Mouse (Mus musculus): ENCODE results near the gene Zpbp.
A peak's percentile ranks its signal among the peaks of the same experiment; 100 is the strongest.

Zpbp gene

DNA sequence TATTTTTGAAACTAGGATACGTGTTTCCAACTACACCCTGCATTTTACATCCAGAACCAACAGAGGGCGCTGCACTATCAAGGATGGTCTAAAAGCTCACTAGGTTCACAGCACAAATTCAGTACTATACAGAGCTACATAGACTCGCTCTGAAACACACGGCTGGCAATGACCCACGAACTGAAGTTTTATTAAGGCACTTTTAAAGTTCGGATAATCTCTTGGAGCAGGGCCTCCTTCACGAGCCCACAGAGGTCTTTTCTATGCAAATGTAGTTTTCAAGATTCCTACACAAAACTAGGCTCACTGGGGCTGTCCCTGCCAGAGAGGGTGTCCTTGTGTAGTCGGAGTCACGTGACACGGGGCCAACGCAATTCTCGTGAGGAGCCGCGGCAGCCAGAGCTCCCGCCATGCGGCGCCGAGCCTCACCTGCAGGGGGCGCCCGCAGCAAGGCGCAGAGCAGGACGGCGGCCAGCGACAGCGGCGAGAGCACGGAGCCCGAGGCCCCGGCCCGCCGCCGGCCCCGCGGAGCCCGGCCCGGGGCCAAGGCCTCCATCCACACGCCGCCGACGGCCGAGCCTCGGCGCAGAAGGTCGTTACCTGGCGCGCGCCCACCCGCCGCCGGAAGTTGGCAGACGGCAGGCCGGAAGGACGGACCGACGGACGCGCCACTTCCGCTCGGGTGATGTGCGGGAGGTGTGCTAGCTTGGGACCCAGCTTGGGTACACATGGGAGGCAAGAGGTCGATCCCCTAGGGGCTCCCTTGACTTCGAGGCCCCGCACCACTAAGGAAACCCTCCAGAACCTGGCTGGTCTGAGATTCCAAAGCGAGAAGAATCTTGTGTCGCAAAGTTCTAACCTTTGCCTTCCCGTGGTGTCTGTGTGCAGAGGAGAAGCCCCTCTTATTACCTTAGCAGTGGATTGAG lies at the start of gene Zpbp, which contains the start of gene Spata48:
TSS of gene Zpbp (minus strand) at position 774 of the 926 bp plus-strand sequence.
TSS of gene Spata48 (plus strand) at position 460 of the 926 bp plus-strand sequence.
- peak; percentile 80 for DNase-seq

DNA sequence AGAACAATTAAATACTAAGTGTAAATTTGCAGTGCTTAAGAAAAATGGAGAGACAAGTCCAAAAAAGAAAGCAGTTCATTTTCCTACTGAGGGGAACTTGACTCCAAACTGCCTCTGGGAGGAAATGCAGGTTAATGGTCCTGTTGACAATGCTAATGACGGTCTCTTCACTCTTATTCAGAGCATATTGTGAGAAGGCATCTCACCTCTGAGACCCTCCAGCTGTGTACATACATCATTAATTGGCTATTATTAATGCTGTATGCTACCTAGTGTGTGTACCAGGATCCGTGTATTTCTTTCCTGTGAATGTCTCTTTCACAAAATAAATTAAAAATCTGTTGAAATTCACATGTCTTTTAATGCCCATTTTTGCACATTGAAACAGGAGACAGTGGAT lies 47.2 kb upstream of the Zpbp start:
- DNase-seq: no peak

DNA sequence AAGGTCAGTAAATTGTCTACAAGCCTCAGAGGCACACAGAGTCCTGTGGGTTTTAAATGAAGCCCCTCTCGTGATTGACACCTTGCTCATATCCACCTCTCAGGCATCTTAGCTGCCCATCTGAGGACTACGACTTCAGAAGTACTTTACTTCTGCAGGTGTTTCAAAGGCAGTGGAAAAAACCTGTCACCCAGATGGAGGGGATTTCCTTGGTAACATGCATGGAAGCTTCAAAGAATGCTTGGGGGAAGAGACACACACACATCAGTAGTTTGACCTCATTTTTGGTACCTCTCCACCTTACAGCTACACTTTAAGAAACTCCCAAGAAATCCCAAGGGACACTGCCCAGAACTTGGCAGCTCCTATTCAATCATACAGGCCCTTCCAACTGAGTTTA lies 44.0 kb upstream of the Zpbp start:
- DNase-seq: no peak

DNA sequence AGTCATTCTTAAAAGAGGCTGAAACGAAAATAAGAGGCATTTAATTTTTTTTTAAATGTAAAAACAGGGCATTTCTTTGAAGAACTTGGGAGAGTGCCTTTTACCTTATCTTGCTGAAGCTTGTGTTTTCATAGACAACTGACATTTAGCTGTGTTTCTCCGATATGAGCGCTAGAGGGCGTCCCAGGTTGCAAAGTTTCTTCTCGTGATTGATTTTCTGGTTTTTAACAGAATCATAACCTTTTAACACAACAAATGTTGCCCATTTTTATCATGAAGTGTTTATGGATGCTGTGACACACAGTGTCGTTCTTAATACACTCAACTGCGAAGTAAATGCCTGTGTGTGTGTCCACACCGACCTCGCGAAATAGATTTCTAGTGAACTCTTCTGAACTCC lies 37.7 kb upstream of the Zpbp start:
- no peak for DNase-seq

DNA sequence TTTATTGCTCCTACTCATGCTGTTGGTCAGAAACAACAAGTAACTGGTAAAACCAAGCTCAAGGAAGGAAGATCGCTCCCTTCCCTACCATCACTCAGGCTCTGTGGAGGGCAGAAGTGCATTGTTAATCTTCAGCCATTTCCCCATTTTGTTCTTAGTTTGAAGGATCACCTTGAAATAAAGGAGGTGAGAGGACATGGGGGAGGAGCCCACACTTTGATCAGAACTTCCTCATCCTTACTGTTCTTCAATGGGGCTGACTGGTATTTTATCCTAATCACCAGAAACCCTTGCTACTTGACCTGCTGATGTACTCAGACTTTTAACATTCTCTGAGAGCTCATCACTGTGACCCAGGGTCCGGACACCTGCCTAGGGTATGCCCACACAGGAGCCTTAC lies 33.5 kb upstream of the Zpbp start:
- no peak for DNase-seq

DNA sequence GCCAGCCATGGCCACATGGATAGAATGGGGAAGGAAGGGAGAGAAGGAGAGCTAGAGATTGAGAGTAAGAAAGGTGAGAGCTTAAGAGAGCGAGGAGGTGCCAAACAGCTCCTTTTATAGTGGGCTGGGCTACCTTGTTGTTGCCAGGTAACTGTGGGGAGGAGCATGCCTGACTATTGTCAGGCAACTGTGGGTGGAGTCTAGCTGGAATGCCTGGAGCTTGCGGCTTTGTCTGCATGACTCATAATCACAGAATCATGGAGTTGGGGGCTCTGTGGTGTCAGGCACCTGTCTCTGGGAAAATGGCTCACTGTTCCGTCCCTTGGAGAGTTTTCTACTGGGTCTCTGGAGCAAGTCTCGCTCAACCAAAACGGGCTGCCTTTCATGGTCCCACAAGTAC lies 29.8 kb upstream of the Zpbp start:
- DNase-seq: no peak

DNA sequence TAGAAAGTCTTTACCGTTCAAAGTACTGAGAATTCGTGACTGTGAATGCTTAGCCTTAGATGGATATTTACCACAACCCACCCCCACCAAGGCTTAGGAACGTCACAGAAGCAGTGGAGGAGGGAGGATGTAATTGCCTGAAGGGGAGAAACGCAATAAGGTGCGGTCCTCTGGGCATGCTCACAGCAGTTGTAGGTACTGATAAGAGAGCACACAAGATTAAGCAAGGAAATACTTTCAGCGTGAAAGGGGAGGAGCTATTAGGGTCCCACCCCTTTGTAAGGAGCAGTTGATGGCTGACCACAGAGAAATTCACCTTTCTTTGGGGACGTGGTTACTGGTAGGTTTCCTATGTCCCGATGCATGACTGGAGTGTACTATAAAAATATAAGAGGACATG lies 22.2 kb upstream of the Zpbp start:
- DNase-seq: no peak

DNA sequence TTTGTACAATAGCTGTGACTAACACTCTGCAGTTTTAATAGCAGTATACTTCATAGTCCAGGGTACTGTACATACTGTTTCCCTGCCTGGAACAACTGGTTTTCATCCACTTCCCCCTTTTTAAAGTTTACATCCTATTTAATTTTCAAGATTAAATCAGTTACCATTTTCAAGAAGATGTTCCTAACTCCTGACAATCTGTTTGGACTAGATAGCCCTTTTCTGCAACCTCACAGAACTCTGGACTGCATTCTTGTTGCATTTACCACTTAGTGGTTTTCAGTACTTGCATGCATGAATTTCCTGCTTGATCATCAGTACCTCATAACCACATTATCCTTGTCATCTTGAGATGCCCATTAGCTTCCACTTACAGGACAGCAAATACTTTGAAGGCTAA lies 6.7 kb upstream of the Zpbp start:
- DNase-seq: no peak

DNA sequence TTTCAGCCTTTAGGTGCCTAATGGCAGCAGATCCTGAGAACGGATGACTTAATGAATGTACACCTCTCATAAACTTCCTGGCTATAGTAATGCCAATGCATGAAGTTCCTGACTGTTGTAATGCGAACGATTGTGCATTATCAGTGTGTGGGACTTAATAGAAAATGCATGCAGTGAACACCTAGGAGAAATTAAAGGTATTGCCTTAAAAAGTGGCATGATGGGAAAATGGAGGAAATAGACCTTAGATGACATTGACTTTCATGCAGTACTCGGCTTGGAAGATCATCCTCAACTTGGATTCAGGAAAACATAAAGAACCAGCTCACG lies 318 bp upstream of the Zpbp start:
- DNase-seq: no peak

DNA sequence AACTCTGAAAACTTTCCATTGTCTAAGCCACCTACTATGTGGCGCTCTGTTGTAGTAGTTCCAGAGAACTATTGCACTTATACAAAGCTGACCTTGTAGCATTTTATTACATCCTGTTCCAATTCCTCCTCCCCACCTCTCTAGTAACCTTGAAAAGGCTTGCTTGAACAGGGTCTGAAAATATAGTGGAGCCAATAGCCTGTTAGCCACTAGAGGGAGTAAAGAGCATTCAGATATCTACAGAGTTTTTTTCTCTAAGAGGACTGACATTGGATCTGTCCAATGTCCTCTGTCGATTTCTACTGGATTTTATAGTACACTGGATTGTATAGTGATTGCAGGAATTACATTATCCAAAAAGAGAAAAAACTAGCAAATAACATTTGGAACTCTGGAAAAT lies 7.2 kb downstream of the Zpbp start:
- DNase-seq: no peak

DNA sequence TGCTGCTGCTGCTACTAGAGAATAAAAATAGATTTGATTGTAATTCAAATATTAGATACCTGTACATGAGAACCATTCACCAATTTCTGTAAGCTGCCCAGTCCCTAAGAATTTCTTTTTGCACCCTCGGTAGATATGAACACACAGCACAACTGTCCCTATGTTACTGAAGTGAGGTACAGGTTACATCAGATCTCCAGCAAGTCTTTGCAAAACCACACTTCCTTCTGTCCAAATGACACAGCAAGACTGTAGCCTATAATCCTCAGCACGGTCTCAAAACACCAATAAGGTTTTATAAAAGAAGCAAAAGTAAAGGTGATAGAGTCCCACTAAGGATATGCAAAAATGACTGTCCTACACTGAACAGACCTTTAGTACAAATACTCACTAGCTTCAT lies 44.9 kb downstream of the Zpbp start:
- no peak for DNase-seq

DNA sequence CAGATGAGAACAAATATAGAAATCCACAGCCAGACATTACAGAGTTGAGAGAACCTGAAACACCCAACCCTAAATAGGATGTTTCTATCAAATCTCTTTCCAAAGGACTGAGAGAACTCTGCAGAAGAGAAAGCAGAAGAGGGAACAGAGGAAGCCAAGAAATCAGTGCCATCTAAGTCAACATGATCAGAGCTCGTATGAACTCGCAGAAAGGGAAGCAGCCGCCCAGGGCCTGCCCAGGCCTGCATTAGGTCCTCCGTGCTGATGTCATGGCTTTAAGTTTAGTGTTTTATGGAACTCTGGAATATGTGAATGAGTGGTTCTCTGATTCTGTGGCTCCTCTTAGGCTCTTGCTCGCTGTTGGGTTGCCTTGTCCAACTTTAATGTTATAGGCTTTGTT lies 48.0 kb downstream of the Zpbp start:
- DNase-seq: no peak

DNA sequence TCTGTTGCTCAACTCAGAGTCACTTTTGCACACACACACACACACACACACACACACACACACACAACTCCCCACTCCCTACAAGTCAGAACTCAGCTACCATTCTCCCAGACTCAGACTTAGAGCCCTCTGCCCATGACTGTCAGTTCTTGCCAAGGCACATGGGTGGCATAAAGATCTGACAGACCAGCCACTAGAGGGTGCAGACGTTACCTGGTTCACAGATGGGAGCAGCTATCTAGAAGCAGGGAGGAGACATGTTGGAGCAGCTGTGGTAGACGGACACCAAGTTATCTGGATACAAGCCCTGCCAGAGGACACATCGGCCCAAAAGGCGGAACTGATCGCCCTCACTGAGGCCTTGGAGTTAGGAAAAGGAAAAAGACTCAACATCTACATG lies 67.5 kb downstream of the Zpbp start:
- DNase-seq: no peak

DNA sequence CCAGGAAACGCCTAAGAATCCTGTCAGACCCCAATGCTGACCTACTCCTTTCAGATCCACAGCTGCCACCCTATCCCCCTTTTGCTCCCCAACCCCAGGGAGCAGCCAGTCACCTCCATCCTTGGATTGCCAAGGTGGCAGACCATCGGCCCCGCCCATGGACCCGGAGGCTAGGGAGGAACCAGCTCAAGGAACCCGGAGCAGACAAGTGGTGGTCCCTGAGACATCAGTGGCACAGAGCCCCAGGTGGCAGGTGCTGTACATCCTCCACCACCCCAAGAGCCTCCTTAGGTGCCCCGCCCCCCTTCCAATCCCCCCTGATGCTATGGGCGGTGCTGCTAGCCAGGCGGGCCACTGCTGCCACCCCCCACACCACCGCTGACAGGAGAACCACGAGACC lies 69.0 kb downstream of the Zpbp start:
- no peak for DNase-seq

DNA sequence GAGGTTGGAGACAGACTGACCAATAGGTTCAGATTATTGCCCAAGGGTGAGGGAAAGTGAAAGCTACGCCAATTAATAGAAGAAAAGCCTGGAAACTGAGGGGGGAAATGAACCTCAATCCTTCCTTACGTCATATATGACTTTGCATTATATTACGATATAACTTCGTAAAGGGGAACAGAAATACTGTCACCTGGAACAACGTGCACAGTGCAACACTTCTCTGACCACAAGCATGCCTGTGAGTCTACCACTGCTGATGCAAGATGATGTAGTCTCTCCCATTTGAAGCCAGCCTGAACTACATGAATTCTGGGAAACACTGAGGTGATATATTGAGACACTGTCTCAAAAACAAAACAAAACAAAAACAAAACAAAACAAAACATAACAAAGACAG lies 90.9 kb downstream of the Zpbp start:
- no peak for DNase-seq

DNA sequence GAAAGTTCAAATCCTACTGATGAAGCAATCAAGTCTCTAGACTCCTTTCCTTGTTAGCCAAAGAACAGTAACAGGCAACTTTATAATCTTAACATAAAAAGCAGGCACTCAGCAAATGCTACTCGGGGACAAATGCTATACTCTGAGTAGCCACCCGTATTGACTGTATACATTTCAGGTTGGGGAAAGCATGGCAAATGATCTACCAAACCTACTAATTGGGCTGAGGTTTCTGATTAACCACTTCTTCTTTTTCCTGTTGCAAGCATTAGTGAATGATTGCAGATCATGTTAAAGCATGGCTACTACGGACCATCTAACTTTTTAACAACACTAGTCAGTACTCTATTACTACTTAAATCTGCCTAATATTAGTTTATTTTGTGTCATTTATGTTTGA lies 178.7 kb downstream of the Zpbp start:
- DNase-seq: no peak

DNA sequence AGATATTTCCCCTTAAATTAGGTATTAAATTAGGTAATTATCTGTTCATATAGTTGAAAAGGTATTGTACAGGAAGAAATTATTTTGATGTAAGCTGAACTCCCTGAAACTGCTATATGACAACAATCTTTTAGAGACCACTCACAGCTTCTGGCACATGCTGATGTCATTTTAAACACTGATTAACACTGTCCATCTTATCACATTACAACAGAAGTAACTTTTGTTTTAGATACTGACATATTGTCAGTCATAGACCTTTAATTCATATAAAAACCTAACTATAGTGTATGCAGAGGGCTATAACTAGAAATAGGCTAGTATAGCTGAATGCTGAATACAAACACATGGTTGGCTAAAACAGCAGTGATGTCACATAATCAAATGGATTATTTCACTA lies 182.1 kb downstream of the Zpbp start:
- no peak for DNase-seq

DNA sequence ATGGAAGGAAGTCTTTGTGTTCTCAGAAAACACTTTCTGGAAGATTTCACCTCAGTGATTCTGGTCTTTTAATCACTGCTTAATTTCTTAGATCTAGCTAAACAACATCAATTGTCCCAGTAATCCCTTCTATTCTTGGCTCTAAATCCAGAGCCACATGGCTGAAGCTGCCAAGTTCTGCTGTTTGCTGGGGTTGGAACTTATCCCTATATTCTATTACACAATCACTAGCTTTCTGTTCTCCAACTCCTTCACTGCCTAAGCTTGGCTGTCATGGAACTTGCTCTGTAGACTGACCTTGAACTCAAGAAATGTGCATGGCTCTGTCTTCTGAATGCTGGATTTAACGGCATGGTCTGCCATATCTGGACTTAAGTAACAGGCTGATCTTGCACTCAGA lies 204.9 kb downstream of the Zpbp start:
- no peak for DNase-seq

DNA sequence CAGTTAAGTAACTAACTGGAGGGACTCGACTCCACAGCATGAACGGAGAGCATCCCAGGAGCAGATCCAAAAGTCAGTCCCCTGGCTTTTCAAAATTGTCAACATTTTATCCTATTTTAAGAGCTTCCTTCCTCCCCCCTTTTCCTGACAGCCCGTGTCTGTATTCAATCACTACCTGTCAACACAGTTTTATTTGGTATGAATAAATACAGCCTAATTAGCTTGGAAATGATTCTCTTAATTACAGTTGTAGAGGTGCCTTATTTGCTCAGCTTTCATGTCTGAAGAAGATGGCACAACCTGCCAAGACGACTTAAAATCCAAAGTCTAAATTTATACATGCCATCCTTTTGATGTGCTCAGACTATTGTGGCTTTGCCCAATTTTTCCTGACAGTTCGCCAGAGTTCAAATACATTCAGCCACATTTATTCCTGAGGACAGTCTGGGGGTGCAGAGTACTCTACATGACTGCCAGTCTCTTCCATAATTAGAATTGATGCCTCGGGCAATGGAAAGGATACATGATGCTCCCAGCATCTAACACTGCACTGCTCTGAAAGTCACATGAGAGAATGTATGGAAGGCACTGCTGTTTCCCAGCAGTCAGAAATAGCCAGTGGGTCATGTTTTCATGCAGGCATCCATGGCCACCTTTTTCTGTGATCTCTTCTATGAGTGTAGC lies 219.4 kb downstream of the Zpbp start:
- DNase-seq: no peak

DNA sequence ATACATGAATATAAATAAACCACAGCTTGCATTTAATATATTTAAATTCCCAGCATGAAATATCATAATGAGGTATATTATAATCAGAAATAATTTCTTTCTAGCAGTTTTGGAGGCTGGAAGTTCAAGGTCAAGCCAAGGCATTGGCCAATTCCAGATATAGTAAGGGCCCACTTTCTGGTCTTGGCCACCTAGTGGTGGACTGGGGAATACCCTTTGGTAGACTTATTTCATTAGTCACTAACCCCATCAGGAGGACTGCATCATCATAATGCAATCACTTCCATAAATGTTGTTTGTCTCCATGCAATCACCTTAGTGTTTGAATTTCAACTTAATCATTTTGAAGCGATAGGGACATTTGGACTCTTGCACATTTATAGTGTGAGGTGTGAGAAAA lies 222.9 kb downstream of the Zpbp start:
- no peak for DNase-seq

Measured in cerebellum, adult 9-10 months (tissue).